Mouse (Mus musculus) ES-Bruce4 (cell line): ENCODE data around the gene Gipc3. TPM values are rescaled to one million over a fixed set of nuclear protein-coding genes. Genes with fewer than 3 reads are reported as not detected.

Experiments
- H3K27ac ChIP-seq: 2 replicates; pipeline ENCODE4 v1.5.1; 2012; ENCODE audit warnings: low read length, inconsistent platforms; ENCODE audit not compliant: insufficient read depth
- H3K27me3 ChIP-seq: 2 replicates; pipeline ENCODE4 v1.6.1; 2012; ENCODE audit warnings: mild to moderate bottlenecking, low read length, inconsistent platforms; ENCODE audit not compliant: control insufficient read depth, poor library complexity, insufficient read depth, severe bottlenecking
- H3K36me3 ChIP-seq: 2 replicates; pipeline ENCODE4 v1.6.1; 2012; ENCODE audit warnings: inconsistent platforms, mild to moderate bottlenecking, low read length, moderate library complexity; ENCODE audit not compliant: control insufficient read depth, poor library complexity, insufficient read depth, severe bottlenecking
- H3K4me1 ChIP-seq: one replicate; pipeline ENCODE4 v1.8.1; 2011; ENCODE audit warnings: low read length; ENCODE audit not compliant: control insufficient read depth, insufficient read depth
- H3K4me3 ChIP-seq: 2 replicates; pipeline ENCODE4 v1.5.1; 2011; ENCODE audit warnings: low read depth, mild to moderate bottlenecking, low read length
- H3K9ac ChIP-seq: 2 replicates; pipeline ENCODE4 v1.6.1; 2012; ENCODE audit warnings: low read depth, mild to moderate bottlenecking, inconsistent platforms; ENCODE audit not compliant: poor library complexity, severe bottlenecking
- H3K9me3 ChIP-seq: replicated peaks from 2 replicates; pipeline ENCODE4 v1.6.1; 2012; ENCODE audit warnings: mild to moderate bottlenecking, low read length, inconsistent platforms; ENCODE audit not compliant: control insufficient read depth, poor library complexity, insufficient read depth, severe bottlenecking
- CTCF ChIP-seq: IDR thresholded peaks from one replicate; pipeline ENCODE4 v1.8.1; 2011; ENCODE audit warnings: low read depth, low read length
- EP300 ChIP-seq: IDR thresholded peaks from 2 replicates; pipeline ENCODE4 v1.6.1; 2011; ENCODE audit warnings: low read depth, low read length; ENCODE audit not compliant: insufficient read depth
- POLR2A ChIP-seq: IDR thresholded peaks from one replicate; pipeline ENCODE4 v1.8.1; 2011; ENCODE audit warnings: low read length; ENCODE audit not compliant: insufficient read depth
- polyA plus RNA-seq: library from polyadenylated mRNA; stranded (reverse); fragments of >200 nt; gene quantifications from 2 replicates; pipeline ENCODE4 v1.2.4, GENCODE M21; 2011; ENCODE audit warnings: low read depth; ENCODE audit not compliant: missing spikeins, insufficient read depth, insufficient read length

The Gipc3 gene
- polyA plus RNA-seq, 1 experiment: 1.2 TPM

DNA sequence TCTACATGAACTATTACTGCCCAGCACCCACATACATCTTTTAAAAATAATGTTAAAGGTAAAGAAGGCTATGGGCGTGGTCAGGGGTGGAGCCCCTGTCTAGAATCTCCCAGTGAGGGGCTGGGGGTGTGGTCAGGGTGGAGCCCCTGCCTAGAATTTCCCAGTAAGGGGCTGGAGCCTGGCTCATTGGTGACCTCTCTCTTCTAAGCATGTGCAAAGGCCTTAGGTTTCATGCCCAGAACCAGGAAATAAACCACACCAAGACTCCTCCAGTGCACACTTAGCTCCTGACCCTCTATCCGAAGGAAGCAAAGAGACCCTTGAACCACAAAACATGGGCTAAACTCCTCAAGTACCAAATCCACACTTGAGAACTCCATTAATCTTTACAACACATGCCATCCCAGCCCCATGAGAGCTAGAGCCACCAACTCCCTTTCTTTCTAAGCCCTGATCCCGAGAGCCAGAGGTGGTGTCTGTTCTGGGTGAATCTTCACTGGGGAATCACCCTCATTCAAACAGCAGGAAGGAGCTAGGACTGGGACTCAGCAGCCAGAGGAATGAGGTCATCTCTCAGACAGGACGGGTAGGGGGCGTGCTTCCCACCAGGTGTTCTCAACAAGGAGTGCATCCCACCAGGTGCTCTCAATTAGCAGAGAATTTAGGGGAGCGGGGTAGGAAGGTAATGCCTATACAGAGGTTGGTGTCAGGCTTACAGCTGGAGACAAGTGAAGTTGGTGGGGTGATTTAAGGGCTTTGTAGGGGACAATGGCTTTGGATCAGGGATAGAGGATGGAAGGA lies 33.7 kb upstream of the Gipc3 start:
- Histone ChIP-seq H3K27ac (peak overlapping the region; percentile 29; the same call in 1 of the 2 replicates), H3K9ac (peak overlapping the region; percentile 93; the same call in 1 of the 2 replicates), H3K9me3 (no peaks in the 10 kb centered on the region), H3K4me1 (no peaks in the 10 kb centered on the region), H3K36me3 (no peaks in the 10 kb centered on the region), H3K4me3 (peak overlapping the region; percentile 97), H3K27me3 (no peaks in the 10 kb centered on the region)
- TF ChIP-seq EP300 (no peak), CTCF (peak; percentile 57)

DNA sequence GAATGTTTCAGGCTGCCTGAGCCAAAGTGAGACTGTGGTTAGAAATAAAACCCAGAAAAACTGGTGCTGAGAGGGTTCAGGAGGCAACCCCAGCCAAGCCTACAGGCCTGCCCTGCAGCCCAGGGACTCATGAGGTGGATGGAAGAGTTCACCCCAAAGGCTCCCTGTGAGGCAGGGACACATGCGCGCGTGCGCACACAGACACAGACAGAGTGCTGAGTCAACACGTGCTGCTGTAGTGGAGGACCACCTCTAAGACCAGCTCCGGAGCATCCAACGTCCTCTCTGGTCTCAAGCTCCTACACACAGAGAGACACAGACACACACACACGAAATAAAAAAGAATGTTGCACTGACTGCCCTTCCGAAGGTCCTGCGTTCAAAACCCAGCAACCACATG lies 32.3 kb upstream of the Gipc3 start:
- TF ChIP-seq CTCF (no peak), EP300 (no peak), POLR2A (no peak)
- Histone ChIP-seq H3K9ac (no peak overlapping the region), H3K4me1 (no peaks in the 10 kb centered on the region), H3K4me3 (no peak overlapping the region), H3K36me3 (peaks cover 2% of the 10 kb centered on the region; the same call in 1 of the 2 replicates), H3K27me3 (no peaks in the 10 kb centered on the region), H3K27ac (no peak overlapping the region), H3K9me3 (no peaks in the 10 kb centered on the region)

DNA sequence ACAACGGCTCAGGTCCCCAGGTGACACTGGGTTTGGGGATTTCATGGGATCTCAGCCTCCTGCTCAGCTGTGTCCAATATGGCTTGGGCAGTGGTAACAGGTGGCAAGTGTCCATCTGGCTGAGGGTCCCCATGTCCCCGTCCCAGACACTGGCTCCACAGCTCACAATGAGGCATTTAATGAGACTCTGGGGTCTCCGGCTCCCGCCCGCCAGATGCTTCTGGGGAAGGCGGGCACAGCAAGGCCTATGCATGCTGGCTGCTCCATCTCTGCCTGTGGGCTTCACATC lies 24.1 kb upstream of the Gipc3 start:
- peaks cover 18% of the 10 kb centered on the region for H3K36me3 ChIP-seq
- no peaks in the 10 kb centered on the region for H3K27me3 ChIP-seq
- H3K9me3 ChIP-seq: no peaks in the 10 kb centered on the region
- no peak overlapping the region for H3K9ac ChIP-seq
- TF ChIP-seq CTCF (no peak), EP300 (no peak), POLR2A (no peak)
- peaks cover 7% of the 10 kb centered on the region for H3K4me1 ChIP-seq
- no peak overlapping the region for H3K27ac ChIP-seq
- no peak overlapping the region for H3K4me3 ChIP-seq

DNA sequence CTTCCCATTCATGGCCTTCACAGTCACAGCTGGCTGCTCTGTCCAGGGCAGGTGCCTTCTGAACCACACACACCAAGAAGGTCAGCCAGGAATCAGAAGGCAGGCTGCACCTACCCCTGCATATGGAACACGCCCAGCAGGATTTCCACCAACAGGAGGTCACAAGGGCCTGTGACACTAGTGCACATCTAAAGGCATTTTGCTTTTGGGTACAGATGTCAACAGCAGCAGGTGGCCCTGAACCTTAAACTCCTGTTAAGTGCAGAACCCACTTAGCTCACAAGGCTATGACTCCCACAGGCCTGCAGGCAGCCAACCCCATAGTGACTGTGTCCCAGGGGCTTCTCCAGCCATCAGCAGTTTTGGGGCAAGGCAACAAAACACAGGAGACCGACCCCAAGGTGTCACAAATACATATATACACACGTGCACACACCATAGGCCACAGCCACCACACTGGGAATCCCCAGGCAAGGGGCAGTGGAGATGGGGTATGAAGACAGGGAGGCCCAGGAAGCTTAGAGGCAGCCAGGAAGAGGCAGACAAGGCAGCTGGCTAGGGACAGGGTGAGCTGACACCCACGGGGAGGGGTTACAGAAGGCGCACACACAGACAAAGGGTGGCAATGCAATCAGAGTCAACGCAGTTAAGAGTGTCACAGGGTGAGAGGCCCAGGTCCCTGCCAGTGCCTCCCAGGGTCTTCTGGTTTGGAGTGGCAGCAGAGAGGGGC lies 23.6 kb upstream of the Gipc3 start:
- Histone ChIP-seq H3K4me3 (no peak overlapping the region), H3K27me3 (no peaks in the 10 kb centered on the region), H3K4me1 (peaks cover 9% of the 10 kb centered on the region), H3K36me3 (peaks cover 18% of the 10 kb centered on the region), H3K27ac (no peak overlapping the region), H3K9ac (no peak overlapping the region), H3K9me3 (no peaks in the 10 kb centered on the region)
- TF ChIP-seq POLR2A (no peak), EP300 (no peak), CTCF (no peak)

DNA sequence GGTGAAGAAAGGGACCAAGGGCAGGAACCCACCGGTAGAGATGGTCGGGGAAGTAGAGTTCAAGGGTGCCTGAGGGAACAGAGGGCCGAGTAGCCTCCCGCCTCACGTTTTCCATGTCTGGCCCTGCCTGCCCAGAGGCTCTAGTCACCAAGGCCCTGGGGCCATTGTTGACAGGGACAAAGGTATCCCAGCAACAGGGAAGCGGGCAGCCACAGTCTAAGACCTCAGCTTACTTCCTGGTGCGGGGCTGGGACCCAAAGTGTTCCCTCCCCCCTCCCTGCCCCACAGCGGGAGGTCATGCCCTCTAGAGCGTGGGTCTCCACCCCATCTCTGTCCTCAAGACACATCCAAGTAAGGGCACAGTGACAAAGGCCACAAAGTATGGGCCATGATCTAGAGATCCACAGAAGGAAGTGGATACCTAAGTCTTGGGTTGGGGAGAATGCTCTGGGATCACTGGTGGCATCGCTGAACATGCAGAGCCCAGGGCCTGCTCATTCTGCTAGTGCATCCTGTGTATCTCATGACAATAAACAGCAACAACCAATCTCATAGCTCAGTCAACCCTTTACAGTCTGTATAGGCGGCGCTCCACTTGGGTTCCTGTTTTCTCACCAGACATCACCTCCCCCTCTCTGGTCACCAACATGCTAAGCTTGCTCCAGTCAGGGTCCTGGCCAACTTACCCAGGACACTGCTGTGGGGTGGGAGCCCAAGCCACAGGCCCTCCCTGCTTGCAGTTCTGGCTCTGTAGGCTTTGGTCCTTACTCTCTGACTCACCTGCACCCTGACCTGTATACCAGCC lies 22.8 kb upstream of the Gipc3 start, which contains the start of gene 4930404N11Rik:
TSS of gene 4930404N11Rik (minus strand) at position 145 of the 805 bp plus-strand sequence.
- no peak for TF ChIP-seq POLR2A
- Histone ChIP-seq H3K9ac (no peak within 1 kb of the TSS), H3K9me3 (no peaks in the 10 kb centered on the region), H3K27ac (no peak within 1 kb of the TSS), H3K4me1 (peaks cover 9% of the 10 kb centered on the region), H3K27me3 (no peaks in the 10 kb centered on the region), H3K4me3 (no peak within 1 kb of the TSS), H3K36me3 (peaks cover 18% of the 10 kb centered on the region)
